Mouse (Mus musculus) CH12.LX (cell line): ENCODE measurements around the gene Heyl. TPM values are rescaled to one million over a fixed set of nuclear protein-coding genes. Genes with fewer than 3 reads are reported as not detected.

ENCODE experiments used
- DNase-seq: peaks from one replicate; pipeline ENCODE4 v3.0.0-alpha.2; 2013; ENCODE audit errors: extremely low read depth
- H3K27ac ChIP-seq: 2 replicates; pipeline ENCODE4 v1.5.1; 2012; ENCODE audit warnings: low read depth, mild to moderate bottlenecking, control low read depth, moderate library complexity; ENCODE audit not compliant: insufficient read depth
- H3K27me3 ChIP-seq: replicated peaks from 2 replicates; pipeline ENCODE3; 2012; ENCODE audit warnings: inconsistent platforms
- H3K36me3 ChIP-seq, 2 experiments: replicated peaks in 1 of 2; 2 replicates each; pipeline versions ENCODE3 to v1.6.1; 2012; ENCODE audit warnings: inconsistent platforms in 1 of 2, low read length in 1 of 2, mild to moderate bottlenecking in 1 of 2, mixed read lengths in 1 of 2, moderate library complexity in 1 of 2; ENCODE audit not compliant: control insufficient read depth in 1 of 2, insufficient read depth in 1 of 2
- H3K4me1 ChIP-seq, 2 experiments: 2 replicates each; pipeline ENCODE4 v1.6.1; 2012; ENCODE audit warnings: inconsistent platforms in 1 of 2, moderate library complexity in 1 of 2; ENCODE audit not compliant: insufficient read depth in 2 of 2, control insufficient read depth in 1 of 2
- H3K4me2 ChIP-seq: 2 replicates; pipeline ENCODE4 v1.6.1; 2012; ENCODE audit warnings: low read depth, mild to moderate bottlenecking, control low read depth; ENCODE audit not compliant: poor library complexity, insufficient read depth, severe bottlenecking
- H3K4me3 ChIP-seq, 3 experiments: fragments of 150-350 bp in 1 of 3; sonication (generic) in 1 of 3; replicated peaks in 1 of 3; 2 replicates each; pipeline versions ENCODE3 to v1.5.1; 2011 to 2012; ENCODE audit warnings: low read depth in 2 of 3, low read length in 2 of 3, mild to moderate bottlenecking in 2 of 3, moderate library complexity in 2 of 3, control low read depth in 1 of 3, improper control_type of control experiment in 1 of 3, inconsistent platforms in 1 of 3, mixed read lengths in 1 of 3; ENCODE audit not compliant: poor library complexity in 1 of 3
- H3K79me2 ChIP-seq: replicated peaks from 2 replicates; pipeline ENCODE4 v1.6.1; 2012; ENCODE audit warnings: mild to moderate bottlenecking, moderate library complexity; ENCODE audit not compliant: control insufficient read depth, poor library complexity, insufficient read depth, severe bottlenecking; ENCODE audit errors: extremely low read depth
- H3K9ac ChIP-seq: 2 replicates; pipeline ENCODE4 v1.6.1; 2012; ENCODE audit warnings: low read depth, mild to moderate bottlenecking, control low read depth, moderate library complexity; ENCODE audit not compliant: insufficient read depth
- H3K9me3 ChIP-seq: replicated peaks from 2 replicates; pipeline ENCODE3; 2012; ENCODE audit warnings: low read length, inconsistent platforms, mixed read lengths
- BHLHE40 ChIP-seq: IDR thresholded peaks from 2 replicates; pipeline ENCODE4 v1.6.1; 2011; ENCODE audit warnings: mild to moderate bottlenecking, low read depth, low read length, improper control_type of control experiment
- CHD1 ChIP-seq: IDR thresholded peaks from 2 replicates; pipeline ENCODE4 v1.6.1; 2012; ENCODE audit warnings: low read depth, low read length, improper control_type of control experiment, inconsistent platforms
- CHD2 ChIP-seq: IDR thresholded peaks from 2 replicates; pipeline ENCODE4 v1.6.1; 2011; ENCODE audit warnings: low read length, improper control_type of control experiment
- CTCF ChIP-seq, 2 experiments: IDR thresholded peaks in 1 of 2; conservative IDR thresholded peaks in 1 of 2; 2 replicates each; pipeline ENCODE4 v1.5.1; 2011 to 2012; ENCODE audit warnings: low read depth in 2 of 2, low read length in 2 of 2, improper control_type of control experiment in 1 of 2, inconsistent platforms in 1 of 2, mild to moderate bottlenecking in 1 of 2, moderate library complexity in 1 of 2
- ELF1 ChIP-seq: IDR thresholded peaks from 2 replicates; pipeline ENCODE4 v1.6.1; 2014; ENCODE audit warnings: low read depth, mild to moderate bottlenecking, inconsistent platforms, low read length, improper control_type of control experiment
- EP300 ChIP-seq: IDR thresholded peaks from 2 replicates; pipeline ENCODE4 v1.6.1; 2011; ENCODE audit warnings: low read length, improper control_type of control experiment
- ETS1 ChIP-seq: conservative IDR thresholded peaks from 2 replicates; pipeline ENCODE4 v1.6.1; 2012; ENCODE audit warnings: low read depth, mild to moderate bottlenecking, inconsistent platforms, low read length, improper control_type of control experiment, moderate library complexity
- HCFC1 ChIP-seq: IDR thresholded peaks from 2 replicates; pipeline ENCODE4 v1.6.1; 2012; ENCODE audit warnings: low read depth, mild to moderate bottlenecking, inconsistent platforms, low read length, improper control_type of control experiment
- JUN ChIP-seq: IDR thresholded peaks from 2 replicates; pipeline ENCODE4 v1.6.1; 2011; ENCODE audit warnings: low read depth, mild to moderate bottlenecking, low read length, improper control_type of control experiment, moderate library complexity; ENCODE audit not compliant: insufficient read depth
- KAT2A ChIP-seq: IDR thresholded peaks from 2 replicates; pipeline ENCODE4 v1.6.1; 2012; ENCODE audit warnings: low read length, improper control_type of control experiment, inconsistent platforms; ENCODE audit not compliant: insufficient replicate concordance
- MAFK ChIP-seq: IDR thresholded peaks from 2 replicates; pipeline ENCODE4 v1.6.1; 2011; ENCODE audit warnings: low read length, improper control_type of control experiment; ENCODE audit not compliant: insufficient replicate concordance
- MAX ChIP-seq: IDR thresholded peaks from 2 replicates; pipeline ENCODE4 v1.6.1; 2011; ENCODE audit warnings: low read length, improper control_type of control experiment
- MXI1 ChIP-seq: IDR thresholded peaks from 2 replicates; pipeline ENCODE4 v1.6.1; 2011; ENCODE audit warnings: mild to moderate bottlenecking, low read depth, low read length, improper control_type of control experiment
- MYC ChIP-seq: IDR thresholded peaks from 2 replicates; pipeline ENCODE4 v1.6.1; 2011; ENCODE audit warnings: low read depth, mild to moderate bottlenecking, improper control_type of control experiment, low read length
- NELFE ChIP-seq: IDR thresholded peaks from 2 replicates; pipeline ENCODE4 v1.6.1; 2011; ENCODE audit warnings: low read depth, low read length, improper control_type of control experiment
- RCOR1 ChIP-seq: conservative IDR thresholded peaks from 2 replicates; pipeline ENCODE4 v1.6.1; 2012; ENCODE audit warnings: low read depth, mild to moderate bottlenecking, inconsistent platforms, low read length, improper control_type of control experiment
- SMC3 ChIP-seq: IDR thresholded peaks from 2 replicates; pipeline ENCODE4 v1.6.1; 2011; ENCODE audit warnings: low read depth, low read length, improper control_type of control experiment
- TBP ChIP-seq: conservative IDR thresholded peaks from 2 replicates; pipeline ENCODE4 v1.6.1; 2011; ENCODE audit warnings: low read depth, low read length, improper control_type of control experiment
- UBTF ChIP-seq: IDR thresholded peaks from 2 replicates; pipeline ENCODE4 v1.6.1; 2012; ENCODE audit warnings: low read depth, mild to moderate bottlenecking, inconsistent platforms, low read length, improper control_type of control experiment, moderate library complexity
- USF1 ChIP-seq: IDR thresholded peaks from 2 replicates; pipeline ENCODE4 v1.6.1; 2014; ENCODE audit warnings: low read depth, mild to moderate bottlenecking, inconsistent platforms, low read length, improper control_type of control experiment
- ZKSCAN1 ChIP-seq: IDR thresholded peaks from 2 replicates; pipeline ENCODE4 v1.6.1; 2012; ENCODE audit warnings: low read depth, inconsistent platforms, low read length, improper control_type of control experiment, borderline replicate concordance
- ZMIZ1 ChIP-seq: IDR thresholded peaks from 2 replicates; pipeline ENCODE4 v1.6.1; 2012; ENCODE audit warnings: low read depth, mild to moderate bottlenecking, inconsistent platforms, low read length, improper control_type of control experiment
- dilution Hi-C: fragments of 300-500 bp; cut with MboI; formaldehyde crosslinking; loops from 2 replicates; pipeline ENCODE4 v1.14.3; 2020; ENCODE audit warnings: low sequenced_read_pairs; ENCODE audit not compliant: extremely low pct_unique_long_range_greater_than_20kb, extremely low pct_ligation_motif_present
- in situ Hi-C: fragments of 300-500 bp; cut with MboI; formaldehyde crosslinking; loops from 3 replicates; pipeline ENCODE4 v1.14.3; 2019; ENCODE audit warnings: low sequenced_read_pairs, low pct_ligation_motif_present, low pct_unique_long_range_greater_than_20kb, mixed read lengths
- polyA plus RNA-seq: library from polyadenylated mRNA; unstranded; fragments of >175 nt; gene quantifications from 2 replicates; pipeline ENCODE4 v1.2.1, GENCODE M21; 2012; ENCODE audit warnings: low read depth; ENCODE audit not compliant: insufficient read length
- total RNA-seq, 2 experiments: library from RNA; depleted of rRNA; stranded (reverse); fragments of 300-350 nt in 1 of 2; fragments of >200 nt in 1 of 2; gene quantifications; 2 replicates each; pipeline ENCODE4 v1.2.3; 2012 to 2014

The Heyl gene
- total and polyA plus RNA-seq, 3 experiments: not detected

- TF ChIP-seq MAX: no peak
- TF ChIP-seq CTCF (conservative IDR thresholded peaks at IDR 0.05 in 1 of 2, IDR thresholded peaks at IDR 0.05 in 1 of 2; ENCODE audit: low read depth in 2 of 2, low read length in 2 of 2): peak; percentile 94
- no peak for TF ChIP-seq ZMIZ1
- no peak for TF ChIP-seq EP300
Observed at GRCm38 (mm10) chr4:123219720-123220357, 13.5 kb upstream of the Heyl start (continued).

GRCm38 (mm10) chr4:123220637-123221036 is 12.7 kb upstream of the Heyl start:
- Histone ChIP-seq H3K27me3 (peaks cover 62% of the 10 kb centered on the region), H3K9me3 (peaks cover 3% of the 10 kb centered on the region), H3K4me3 (no peak overlapping the region), H3K9ac (no peak overlapping the region), H3K36me3 (no peaks in the 10 kb centered on the region), H3K79me2 (no peaks in the 10 kb centered on the region), H3K27ac (no peak overlapping the region), H3K4me2 (no peak overlapping the region), H3K4me1 (peaks cover 0 to 5% of the 10 kb centered on the region in 2 experiments; a peak in 1 of 4 replicates)
- TF ChIP-seq USF1: no peak
- no peak for TF ChIP-seq ETS1
- no peak for TF ChIP-seq NELFE
- TF ChIP-seq TBP: no peak
- TF ChIP-seq BHLHE40: no peak
- no peak for TF ChIP-seq ELF1
- no peak for TF ChIP-seq MAX
- TF ChIP-seq ZMIZ1: no peak
- TF ChIP-seq CHD1: no peak
- TF ChIP-seq RCOR1: no peak
- no peak for TF ChIP-seq CHD2
- TF ChIP-seq UBTF: no peak
- TF ChIP-seq MXI1: no peak
- no peak for TF ChIP-seq JUN
- no peak for TF ChIP-seq MYC
- no peak for TF ChIP-seq HCFC1
- TF ChIP-seq KAT2A: no peak
- no peak for TF ChIP-seq SMC3
- no peak for TF ChIP-seq MAFK
- TF ChIP-seq ZKSCAN1: no peak
- in situ Hi-C loops: loop anchor here (5.0 kb wide), 1 partner anchor 42 kb away; the partner anchor contains the start of gene Pabpc4
- DNase-seq: no peak
- dilution Hi-C loops: no loop called here
